Mouse (Mus musculus) erythroblast, embryonic 14.5 days (primary cell): ENCODE data around the gene Epas1.

ENCODE experiments used
- GATA1 ChIP-seq: IDR thresholded peaks from 2 replicates; pipeline ENCODE4 v1.6.1; 2012; ENCODE audit warnings: low read length, inconsistent platforms, mixed read lengths
- TAL1 ChIP-seq: IDR thresholded peaks from 3 replicates; pipeline ENCODE4 v1.6.1; 2012; ENCODE audit warnings: low read length, inconsistent platforms, mixed read lengths

DNA sequence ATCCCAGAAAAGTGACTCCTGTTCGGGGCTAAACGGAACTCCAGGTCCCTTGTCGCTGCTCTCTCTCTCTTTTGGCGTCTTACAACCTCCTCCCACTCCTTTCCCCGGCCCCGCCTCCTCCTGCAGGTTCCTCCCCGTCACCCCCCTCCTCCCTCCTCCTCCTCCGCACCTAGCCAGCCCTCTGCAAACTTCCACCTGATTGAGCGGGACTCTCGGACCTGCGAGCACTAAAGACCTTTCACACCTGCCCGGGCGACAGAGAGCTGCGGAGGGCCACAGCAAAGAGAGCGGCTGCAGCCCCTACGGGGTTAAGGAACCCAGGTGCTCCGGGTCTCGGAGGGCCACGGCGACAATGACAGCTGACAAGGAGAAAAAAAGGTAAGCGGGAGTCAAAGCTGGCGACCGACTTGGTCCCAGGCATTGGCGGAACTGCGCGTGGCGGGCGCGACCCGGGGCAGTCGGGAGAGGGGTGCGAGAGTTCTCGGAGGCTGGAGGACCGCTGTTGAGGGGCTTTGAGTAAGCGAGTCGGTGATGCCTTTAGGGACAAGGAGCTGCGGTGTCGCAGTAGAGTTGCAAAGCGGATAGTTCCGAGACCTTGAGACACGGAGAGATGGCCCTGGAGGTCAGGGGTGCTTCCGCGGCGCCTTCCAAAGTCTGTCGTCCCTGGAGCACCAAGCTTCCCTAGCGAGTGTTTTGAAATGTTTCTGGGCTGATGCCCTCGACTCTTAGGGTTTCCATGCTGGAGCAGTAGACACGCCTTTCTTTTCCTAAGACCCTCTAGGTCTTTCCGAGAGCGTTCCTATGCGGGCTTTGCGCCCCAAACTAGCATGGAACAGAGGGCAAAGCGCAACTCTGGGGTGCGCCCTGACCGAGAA, 668 bp downstream of the Epas1 start:
- TF ChIP-seq GATA1 (no peak), TAL1 (no peak)
